Mouse (Mus musculus) B cell, adult (primary cell): ENCODE measurements around the gene Cln5. TPM values are rescaled to one million over a fixed set of nuclear protein-coding genes. Genes with fewer than 3 reads are reported as not detected.

Experiments
- total RNA-seq: library from RNA; stranded (reverse); gene quantifications from 4 replicates; pipeline ENCODE4 v1.2.4, GENCODE M21; 2023; ENCODE audit not compliant: inconsistent age

Cln5 gene
- total RNA-seq: 50.7 to 66.9 TPM (median 63.8 TPM) in 4 replicates

DNA sequence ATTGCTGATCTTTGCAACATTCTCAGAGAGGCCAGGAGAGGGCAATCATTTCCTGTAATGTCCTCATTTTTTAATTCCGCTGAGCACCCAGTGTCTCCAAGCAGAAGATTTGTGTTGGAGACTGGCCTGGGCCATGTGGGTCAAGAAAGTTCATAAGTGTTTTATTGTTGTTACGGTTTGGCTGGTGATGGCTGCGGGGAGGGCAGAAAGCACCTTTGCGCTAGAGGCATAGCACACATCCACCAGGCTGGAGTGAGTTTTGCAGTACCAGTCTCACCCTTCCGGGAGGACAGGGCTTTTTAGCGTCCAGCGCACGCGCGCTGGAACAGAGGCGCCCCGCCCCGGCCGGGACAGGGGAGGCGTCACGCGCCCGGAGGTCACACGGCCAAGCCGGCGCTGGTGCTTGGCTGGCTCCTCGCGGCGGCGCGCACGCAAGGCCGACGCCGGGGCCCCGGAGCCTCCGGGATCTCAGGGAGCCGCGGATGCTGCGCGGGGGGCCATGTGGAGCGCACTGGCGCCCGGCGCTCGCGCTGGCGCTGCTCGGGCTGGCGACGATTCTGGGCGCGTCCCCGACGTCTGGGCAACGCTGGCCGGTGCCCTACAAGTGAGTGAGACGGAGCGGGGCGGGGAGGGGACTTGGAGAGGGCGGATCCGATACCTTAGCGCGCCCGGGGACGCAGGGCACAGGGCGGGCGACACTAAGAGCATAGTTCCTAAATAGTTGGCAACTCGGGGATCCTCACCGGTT, at the start of gene Cln5:
Cln5 (plus strand) TSS at position 353 of the 748 bp plus-strand sequence.

DNA sequence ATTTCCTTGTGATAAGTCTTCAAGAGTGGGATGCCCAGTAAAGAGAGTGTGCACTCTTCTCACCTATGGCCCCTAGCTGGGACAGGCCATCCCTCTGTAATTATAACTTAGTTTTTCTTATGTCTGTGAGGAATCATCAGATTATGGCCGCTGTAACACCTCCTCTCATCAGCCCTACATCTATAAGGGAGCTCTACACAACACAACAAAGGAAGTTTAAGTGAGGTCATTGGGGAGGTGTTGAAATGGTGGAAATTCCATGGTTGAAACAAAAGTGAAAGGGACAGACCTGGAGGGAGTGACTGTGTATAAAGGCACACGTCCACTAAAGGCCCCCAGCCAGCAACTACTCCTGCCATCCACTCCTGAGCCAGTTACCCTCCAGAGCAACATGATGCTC, 23.3 kb upstream of the Cln5 start, which contains the start of gene Acod1:
Acod1 (plus strand) TSS at position 301 of the 400 bp plus-strand sequence.

DNA sequence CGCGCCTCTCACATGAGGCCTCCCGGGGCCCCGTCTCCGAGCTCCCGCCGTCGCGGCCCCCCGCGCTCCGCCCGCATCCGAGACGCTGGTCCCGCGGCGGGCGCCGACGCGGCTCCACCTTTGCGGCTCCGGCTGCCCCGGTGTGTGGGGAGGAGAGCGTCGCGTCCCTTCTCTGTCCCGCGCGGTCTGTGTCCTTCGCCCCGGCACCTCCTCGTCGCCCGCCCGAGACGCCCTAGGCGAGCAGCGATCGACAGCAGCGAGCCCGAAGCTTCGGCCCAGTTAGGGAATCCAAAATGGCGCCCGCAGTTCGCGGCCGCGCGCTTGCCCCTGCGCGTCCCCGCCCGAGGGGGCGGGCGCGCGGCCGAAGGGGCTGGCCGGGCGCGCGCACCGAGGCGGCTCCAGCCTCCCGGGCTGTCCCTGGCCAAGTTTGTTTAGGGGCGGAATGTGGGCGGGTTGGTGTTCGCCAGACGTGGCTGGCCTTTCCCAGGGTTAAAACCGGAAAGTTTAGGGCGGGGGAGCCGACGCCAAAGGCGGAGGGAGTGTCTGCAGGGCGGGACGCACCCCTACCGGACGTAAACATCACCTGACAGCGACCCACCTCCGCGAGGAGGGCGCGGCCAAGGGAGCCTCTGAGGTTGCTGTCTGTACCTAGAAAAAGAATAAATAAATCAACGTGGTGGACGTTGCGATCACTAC, 29.4 kb downstream of the Cln5 start, which contains the start of gene Fbxl3:
Fbxl3 (minus strand) TSS at position 329 of the 696 bp plus-strand sequence.

Other genes starting within 250 kb of the Cln5 start
- gene Kctd12, start 87.6 kb upstream of the Cln5 start, total RNA-seq: 161 to 180 TPM (median 167 TPM) in 4 replicates
- gene Acod1, start 23.2 kb upstream of the Cln5 start, total RNA-seq: 0.19 to 0.42 TPM in 2 of 4 replicates, not detected in the others
- 175 to 183 TPM (median 176 TPM) in 4 replicates for gene Fbxl3, start 29.4 kb downstream of the Cln5 start, total RNA-seq